Mouse (Mus musculus) adrenal gland, postnatal 36 days (tissue): ENCODE measurements around the gene 1600002K03Rik. TPM values are rescaled to one million over a fixed set of nuclear protein-coding genes. Genes with fewer than 3 reads are reported as not detected.

Experiments used
- DNase-seq, 2 experiments: peaks; one replicate each; pipeline ENCODE4 v3.0.0; 2021; ENCODE audit warnings: mixed read lengths in 1 of 2
- total RNA-seq, 2 experiments: library from RNA; stranded (reverse); gene quantifications; 2 replicates each; pipeline ENCODE4 v1.2.3; 2021

1600002K03Rik gene
- total RNA-seq, 2 experiments from 2014 or later: 16.8 to 19.1 TPM

- no peak for DNase-seq
Measured at GRCm38 (mm10) chr10:80140666-80141035, 32.1 kb upstream of the 1600002K03Rik start, which contains the start of gene Cbarp. Cbarp (minus strand) TSS chr10:80140835.

GRCm38 (mm10) chr10:80141243-80141642 is 31.5 kb upstream of the 1600002K03Rik start:
- peak; percentile 98 for DNase-seq

GRCm38 (mm10) chr10:80141786-80142529 is 30.8 kb upstream of the 1600002K03Rik start:
- peak; percentile 95 to 97 for DNase-seq

- DNase-seq: no peak
Measured at GRCm38 (mm10) chr10:80142530-80142925, 30.2 kb upstream of the 1600002K03Rik start.

- DNase-seq: no peak
Measured at GRCm38 (mm10) chr10:80143664-80144063, 29.1 kb upstream of the 1600002K03Rik start.

- no peak for DNase-seq
Measured at GRCm38 (mm10) chr10:80144159-80144558, 28.6 kb upstream of the 1600002K03Rik start.

- peak; percentile 80 to 86 for DNase-seq
Measured at GRCm38 (mm10) chr10:80144864-80145838, 27.6 kb upstream of the 1600002K03Rik start.

- no peak for DNase-seq
Measured at GRCm38 (mm10) chr10:80145896-80146295, 26.8 kb upstream of the 1600002K03Rik start.

GRCm38 (mm10) chr10:80146568-80147011 is 26.2 kb upstream of the 1600002K03Rik start:
- no peak for DNase-seq

GRCm38 (mm10) chr10:80147146-80147718 is 25.5 kb upstream of the 1600002K03Rik start:
- no peak for DNase-seq

GRCm38 (mm10) chr10:80147719-80148601 is 24.8 kb upstream of the 1600002K03Rik start, which contains the start of gene Midn:
Midn (plus strand) TSS chr10:80148272.
- peak; percentile 93 for DNase-seq

- DNase-seq: peak; percentile 97
Measured at GRCm38 (mm10) chr10:80148610-80149290, 24.0 kb upstream of the 1600002K03Rik start.

- DNase-seq: peak; percentile 97 to 98
Measured at GRCm38 (mm10) chr10:80149291-80150225, 23.2 kb upstream of the 1600002K03Rik start.

- DNase-seq: peak in 1 of 2 experiments; percentile 65
Measured at GRCm38 (mm10) chr10:80150226-80151210, 22.2 kb upstream of the 1600002K03Rik start.

GRCm38 (mm10) chr10:80151211-80152034 is 21.3 kb upstream of the 1600002K03Rik start:
- DNase-seq: peak; percentile 76 to 86

GRCm38 (mm10) chr10:80152071-80152872 is 20.5 kb upstream of the 1600002K03Rik start:
- DNase-seq: peak; percentile 49 to 64
